Mouse (Mus musculus) limb, embryonic 14.5 days (tissue): Measurements from ENCODE around the gene Ccdc12. TPM values are rescaled to one million over a fixed set of nuclear protein-coding genes. Genes with fewer than 3 reads are reported as not detected.

ENCODE experiments used
- ATAC-seq: fragments of 200-750 bp; cut with Nextera tagmentation; 2 replicates; pipeline ENCODE4 v1.8.0; 2017; ENCODE audit warnings: low read depth, moderate number of reproducible peaks, moderate TSS enrichment; ENCODE audit not compliant: low FRiP score
- DNase-seq: peaks from one replicate; pipeline ENCODE4 v3.0.0-alpha.2; 2015; ENCODE audit warnings: low spot score
- H3K27ac ChIP-seq: fragments of 300-500 bp; sonication (generic); replicated peaks from 2 replicates; pipeline ENCODE4 v1.5.1; 2014; ENCODE audit warnings: low read depth, mild to moderate bottlenecking, low read length, moderate library complexity, mixed read lengths
- H3K27me3 ChIP-seq: fragments of 300-500 bp; sonication (generic); 2 replicates; pipeline ENCODE4 v1.6.1; 2014; ENCODE audit warnings: low read length, mixed read lengths; ENCODE audit not compliant: control insufficient read depth, insufficient read depth
- H3K36me3 ChIP-seq: fragments of 300-500 bp; sonication (generic); 2 replicates; pipeline ENCODE4 v1.6.1; 2014; ENCODE audit warnings: mild to moderate bottlenecking, low read length, moderate library complexity, mixed read lengths; ENCODE audit not compliant: control insufficient read depth, insufficient read depth
- H3K4me1 ChIP-seq: fragments of 300-500 bp; sonication (generic); 2 replicates; pipeline ENCODE4 v1.6.1; 2014; ENCODE audit warnings: antibody characterized with exemption, low read length, mixed read lengths; ENCODE audit not compliant: control insufficient read depth, insufficient read depth
- H3K4me2 ChIP-seq: fragments of 300-500 bp; sonication (generic); replicated peaks from 2 replicates; pipeline ENCODE4 v1.6.1; 2014; ENCODE audit warnings: low read depth, mild to moderate bottlenecking, low read length, moderate library complexity; ENCODE audit not compliant: severe bottlenecking
- H3K4me3 ChIP-seq: fragments of 300-500 bp; sonication (generic); replicated peaks from 2 replicates; pipeline ENCODE4 v1.5.1; 2014; ENCODE audit warnings: low read length
- H3K9ac ChIP-seq: fragments of 300-500 bp; sonication (generic); 2 replicates; pipeline ENCODE4 v1.6.1; 2014; ENCODE audit warnings: mild to moderate bottlenecking, low read depth, low read length, moderate library complexity; ENCODE audit not compliant: severe bottlenecking
- H3K9me3 ChIP-seq: fragments of 300-500 bp; sonication (generic); 2 replicates; pipeline ENCODE4 v1.6.1; 2016; ENCODE audit warnings: low read length; ENCODE audit not compliant: control insufficient read depth
- POLR2A ChIP-seq: fragments of 200-500 bp; IDR thresholded peaks from 2 replicates; pipeline ENCODE4 v1.8.0; 2012; ENCODE audit warnings: inconsistent platforms, mild to moderate bottlenecking, moderate library complexity, borderline replicate concordance; ENCODE audit not compliant: insufficient read depth, insufficient read length; ENCODE audit errors: extremely low read depth
- WGBS: fragments of 180-500 bp; shearing (Covaris S2); extraction: QIAGEN DNeasy Blood & Tissue Kit; methylation state at CpG from one replicate; pipeline ENCODE4 v1.1.7; 2014; 5-methylcytosine and 5-hydroxymethylcytosine counted together
- polyA plus RNA-seq, 2 experiments: library from polyadenylated mRNA; depleted of rRNA in 1 of 2; stranded (reverse) in 1 of 2; unstranded in 1 of 2; fragments of >200 nt; fragmentation: Nextera tagmentation in 1 of 2; extraction: Ambion mirVana in 1 of 2; gene quantifications; 2 replicates each; pipeline versions ENCODE4 v1.2.1 to v1.2.3; 2012 to 2014

The Ccdc12 gene
- polyA plus RNA-seq, 2 experiments = 83.8 to 102 TPM

GRCm38 (mm10) chr9:110732623-110733022, 76.3 kb downstream of the Ccdc12 start:
- Histone ChIP-seq H3K9me3 (no peaks in the 10 kb centered on the region), H3K4me2 (peak overlapping the region; percentile 61), H3K4me3 (peak overlapping the region; percentile 31), H3K9ac (peak overlapping the region; percentile 44; the same call in 1 of the 2 replicates), H3K36me3 (peaks cover 37% of the 10 kb centered on the region), H3K27ac (0 out of 2 replicates have a peak overlapping the region, but pooled peaks have one; percentile 38), H3K4me1 (peaks cover 46% of the 10 kb centered on the region), H3K27me3 (0 out of 2 replicates have a peak, but pooled peaks cover 7% of the 10 kb centered on the region)
- WGBS = under 1% methylated on average over 24 of the region's 26 CpGs
- peak; percentile 89 for ATAC-seq
- peak; percentile 89 for DNase-seq
- no peak for TF ChIP-seq POLR2A

DNA sequence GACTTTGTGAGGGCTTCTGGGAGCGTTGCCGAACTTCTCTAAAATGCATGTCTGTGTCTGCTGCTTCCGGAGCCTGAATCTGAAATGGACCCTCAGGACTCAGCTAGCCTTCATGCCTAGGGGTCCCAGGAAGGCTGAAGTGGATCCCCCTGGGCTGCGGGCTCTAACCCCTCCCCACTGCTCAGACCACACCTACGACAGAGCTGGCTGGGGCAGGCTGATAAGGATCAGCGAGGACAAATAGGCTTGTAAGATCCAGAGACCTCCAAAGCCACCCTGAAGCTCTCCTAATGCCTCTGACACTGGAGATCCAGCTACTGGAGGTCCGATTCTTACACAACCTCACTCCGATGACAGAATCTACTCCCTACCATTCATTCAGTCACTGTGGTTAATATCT, 76.8 kb downstream of the Ccdc12 start:
- peak overlapping the region; percentile 44 for H3K9ac ChIP-seq
- H3K36me3 ChIP-seq = peaks cover 32% of the 10 kb centered on the region
- no peaks in the 10 kb centered on the region for H3K9me3 ChIP-seq
- H3K27me3 ChIP-seq = 0 out of 2 replicates have a peak, but pooled peaks cover 3% of the 10 kb centered on the region
- WGBS = 10% methylated on average over 8 of the region's 8 CpGs
- H3K27ac ChIP-seq = 0 out of 2 replicates have a peak overlapping the region, but pooled peaks have one; percentile 38
- H3K4me2 ChIP-seq = peak overlapping the region; percentile 61
- DNase-seq = no peak
- peak; percentile 9; the same call in 1 of the 2 replicates for ATAC-seq
- TF ChIP-seq POLR2A = no peak
- H3K4me3 ChIP-seq = peak overlapping the region; percentile 31
- peaks cover 44% of the 10 kb centered on the region for H3K4me1 ChIP-seq

DNA sequence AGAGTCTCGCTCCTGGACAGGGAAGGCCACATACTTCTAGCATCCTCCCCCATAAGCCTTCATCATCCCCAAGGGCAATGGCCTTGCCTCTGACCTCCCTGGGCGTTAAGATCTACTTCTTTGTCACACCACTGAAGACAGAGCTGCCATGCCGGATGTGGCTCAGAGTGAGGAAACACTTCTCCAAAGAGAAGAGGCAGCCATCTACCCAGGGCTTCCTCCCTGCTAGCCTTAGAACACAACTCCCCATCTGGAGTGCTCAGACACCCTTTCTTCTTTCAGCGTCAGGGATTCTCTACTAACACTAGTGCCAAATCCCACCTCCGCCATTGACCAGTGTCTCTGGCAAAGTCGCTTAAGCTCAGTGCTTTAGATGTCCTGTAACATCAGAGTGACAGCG, 77.9 kb downstream of the Ccdc12 start:
- Histone ChIP-seq H3K4me1 (peaks cover 44% of the 10 kb centered on the region), H3K9ac (no peak overlapping the region), H3K4me3 (no peak overlapping the region), H3K36me3 (peaks cover 29% of the 10 kb centered on the region), H3K27ac (no peak overlapping the region), H3K27me3 (no peaks in the 10 kb centered on the region), H3K4me2 (no peak overlapping the region), H3K9me3 (no peaks in the 10 kb centered on the region)
- DNase-seq = no peak
- no peak for ATAC-seq
- 79% methylated on average over 7 of the region's 7 CpGs for WGBS
- TF ChIP-seq POLR2A = no peak

- H3K27me3 ChIP-seq = no peaks in the 10 kb centered on the region
- peaks cover 20% of the 10 kb centered on the region for H3K36me3 ChIP-seq
- 31% methylated on average over 9 of the region's 9 CpGs for WGBS
- 0 out of 2 replicates have a peak overlapping the region, but pooled peaks have one; percentile 6 for H3K4me2 ChIP-seq
- ATAC-seq = no peak
- no peak for DNase-seq
- no peaks in the 10 kb centered on the region for H3K9me3 ChIP-seq
- peaks cover 61% of the 10 kb centered on the region for H3K4me1 ChIP-seq
- no peak for TF ChIP-seq POLR2A
- H3K9ac ChIP-seq = peak overlapping the region; percentile 34; the same call in 1 of the 2 replicates
- H3K4me3 ChIP-seq = no peak overlapping the region
- peak overlapping the region; percentile 52; the same call in 1 of the 2 replicates for H3K27ac ChIP-seq
Measured at GRCm38 (mm10) chr9:110736362-110736761, 80.1 kb downstream of the Ccdc12 start.

GRCm38 (mm10) chr9:110738054-110738453, 81.8 kb downstream of the Ccdc12 start:
- H3K27ac ChIP-seq = no peak overlapping the region
- DNase-seq (no peak), ATAC-seq (no peak)
- H3K4me1 ChIP-seq = peaks cover 50% of the 10 kb centered on the region
- WGBS = 14% methylated on average over 1 of the region's 1 CpGs
- no peak for TF ChIP-seq POLR2A
- peaks cover 17% of the 10 kb centered on the region for H3K36me3 ChIP-seq
- no peak overlapping the region for H3K4me3 ChIP-seq
- H3K9me3 ChIP-seq = no peaks in the 10 kb centered on the region
- H3K4me2 ChIP-seq = 0 out of 2 replicates have a peak overlapping the region, but pooled peaks have one; percentile 5
- no peaks in the 10 kb centered on the region for H3K27me3 ChIP-seq
- no peak overlapping the region for H3K9ac ChIP-seq

DNA sequence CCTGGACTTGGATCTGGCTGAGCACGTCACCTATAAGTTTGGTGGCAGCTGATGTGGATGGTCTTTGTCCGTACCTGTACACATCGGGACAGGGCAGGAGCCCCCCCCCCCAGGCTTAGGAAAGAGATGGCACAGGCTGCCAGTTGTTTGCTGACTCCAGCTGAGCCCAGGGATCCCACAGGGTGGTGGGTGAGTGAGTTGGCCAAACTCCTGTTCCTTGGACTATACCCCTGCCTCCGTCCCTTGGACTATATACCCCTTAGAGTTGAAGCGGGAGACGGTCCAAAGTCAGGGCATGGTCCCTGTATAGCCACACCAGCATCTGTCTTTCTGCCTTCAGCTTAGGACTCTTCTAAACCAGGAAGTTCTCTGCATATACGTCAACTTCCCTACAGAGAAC, 83.7 kb downstream of the Ccdc12 start:
- H3K9me3 ChIP-seq = no peaks in the 10 kb centered on the region
- no peaks in the 10 kb centered on the region for H3K27me3 ChIP-seq
- H3K4me3 ChIP-seq = peak overlapping the region; percentile 81
- no peak for TF ChIP-seq POLR2A
- peaks cover 40% of the 10 kb centered on the region for H3K4me1 ChIP-seq
- 0 out of 2 replicates have a peak overlapping the region, but pooled peaks have one; percentile 4 for H3K9ac ChIP-seq
- H3K27ac ChIP-seq = no peak overlapping the region
- 91% methylated on average over 7 of the region's 7 CpGs for WGBS
- DNase-seq (no peak), ATAC-seq (no peak)
- peak overlapping the region; percentile 74 for H3K4me2 ChIP-seq
- peaks cover 17% of the 10 kb centered on the region for H3K36me3 ChIP-seq
